Mouse (Mus musculus): ENCODE results near the gene Gm5861. TPM values are rescaled to one million over a fixed set of nuclear protein-coding genes. Genes with fewer than 3 reads are reported as not detected.
A peak's percentile ranks its signal among the peaks of the same experiment; 100 is the strongest.
"Not testable (repeated sequence)": the region's sequence is repeated elsewhere in the genome, so short reads cannot be mapped to it uniquely, and the experiment has no call there.

The Gm5861 gene
- not detected in 2 replicates for polyA plus RNA-seq (2012; rRNA removed)

DNA sequence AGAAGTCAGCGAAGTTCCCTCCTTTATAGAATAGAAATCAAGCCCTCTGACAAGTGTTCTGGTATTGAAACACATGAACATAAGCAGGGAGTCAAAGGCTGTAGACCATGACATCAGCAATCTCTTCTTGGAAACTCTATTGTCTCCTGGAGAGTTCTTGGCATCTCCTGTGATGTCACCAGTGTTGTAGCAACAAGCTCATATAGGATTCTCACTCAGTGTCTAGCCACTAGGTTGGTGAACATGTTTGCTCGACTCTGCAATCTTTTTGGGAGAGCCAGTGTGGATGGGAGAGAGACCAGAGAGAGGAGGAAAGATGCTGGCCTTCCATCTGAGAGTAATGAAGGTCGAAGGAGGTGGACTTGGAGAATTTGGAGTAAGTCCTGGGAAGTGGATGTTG lies at the start of gene Gm5861:
TSS of gene Gm5861 (plus strand) at position 301 of the 400 bp plus-strand sequence.
- DNase-seq; H3K36me3 ChIP-seq (ENCODE audit: control insufficient read depth, insufficient read depth, low read length); H3K27me3 ChIP-seq (replicated peaks; ENCODE audit: control insufficient read depth, insufficient read depth, low read length); H3K4me1 ChIP-seq (ENCODE audit: control insufficient read depth, insufficient read depth, low read length); H3K27ac ChIP-seq (ENCODE audit: insufficient read depth, low read depth, low read length); H3K4me3 ChIP-seq (ENCODE audit: insufficient read depth, low read depth, low read length): not testable (repeated sequence)
- whole genome bisulfite sequencing: 66% methylated on average over 3 of the region's 3 CpGs

DNA sequence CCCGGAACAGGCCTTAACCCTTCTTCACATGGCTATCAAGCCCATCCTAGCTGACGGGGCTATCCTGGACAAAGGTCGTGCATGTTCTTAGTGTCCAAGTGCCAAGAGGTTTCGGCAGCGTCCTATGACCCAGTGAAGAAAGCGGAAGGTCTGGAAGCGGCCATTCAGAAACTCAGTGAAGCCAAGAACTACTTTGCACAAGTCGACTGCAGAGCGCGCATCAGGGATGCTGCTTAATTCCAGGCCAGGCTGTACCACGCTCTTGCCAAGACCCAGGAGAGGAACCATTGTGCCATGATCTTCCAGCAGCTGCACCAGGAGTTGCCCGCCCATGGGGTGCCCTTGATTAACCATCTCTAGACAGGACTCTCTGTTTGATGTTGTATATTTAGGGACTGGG lies 44.8 kb upstream of the Gm5861 start:
- peak; percentile 2 for DNase-seq
- not testable (repeated sequence) for H3K27ac ChIP-seq (ENCODE audit: insufficient read depth, low read depth, low read length); H3K36me3 ChIP-seq (ENCODE audit: control insufficient read depth, insufficient read depth, low read length); H3K4me3 ChIP-seq (ENCODE audit: insufficient read depth, low read depth, low read length); H3K27me3 ChIP-seq (replicated peaks; ENCODE audit: control insufficient read depth, insufficient read depth, low read length); H3K4me1 ChIP-seq (ENCODE audit: control insufficient read depth, insufficient read depth, low read length)
- WGBS: 91% methylated on average over 12 of the region's 12 CpGs

Other genes with a start within 250 kb of the Gm5861 start
- gene Gm8871, start 235.3 kb upstream of the Gm5861 start, polyA plus RNA-seq (2012; rRNA removed): not detected in 2 replicates
- gene Gm8857, start 235.3 kb upstream of the Gm5861 start, polyA plus RNA-seq (2012; rRNA removed): not detected in 2 replicates
- not detected in 2 replicates for gene Gm8879, start 55.4 kb upstream of the Gm5861 start, polyA plus RNA-seq (2012; rRNA removed)
- not detected in 2 replicates for gene Gm8890, start 73.0 kb downstream of the Gm5861 start, polyA plus RNA-seq (2012; rRNA removed)
- not detected in 2 replicates for gene Speer1, start 158.4 kb downstream of the Gm5861 start, polyA plus RNA-seq (2012; rRNA removed)
- not detected in 2 replicates for gene Gm8897, start 233.3 kb downstream of the Gm5861 start, polyA plus RNA-seq (2012; rRNA removed)

Measured in kidney, adult 2 months (tissue).